ENCODE assay signal across 24 mouse cellular contexts in genomic region chr19:45827736-45828135, GRCm38 (mm10). TPM values are rescaled to one million over a fixed set of nuclear protein-coding genes. Genes with fewer than 3 reads are reported as not detected.
DNase-seq lines count a peak whose midpoint lies in the region; ATAC-seq and TF ChIP-seq lines count a peak whose summit lies in the region.
"Had no signal": no experiment of that assay in that cellular context is flagged by ENCODE, and none has a peak within 500 bp of the region (broad histone marks: within the 10 kb centered on the region; RNA-seq: fewer than 3 reads in every experiment).

No protein-coding gene starts in this region.

- H3K9me3 ChIP-seq in heart, postnatal 0 days (replicated peaks; ENCODE audit: control insufficient read depth, low read length): no peaks in the 10 kb centered on the region
- H3K9me3 ChIP-seq in heart, embryonic 10.5 days: no peaks in the 10 kb centered on the region
- H3K9me3 ChIP-seq in liver, postnatal 0 days (ENCODE audit: low read length): no peaks in the 10 kb centered on the region
- H3K9me3 ChIP-seq in liver, embryonic 11.5 days (ENCODE audit: control insufficient read depth, low read length): no peaks in the 10 kb centered on the region
- H3K9me3 ChIP-seq: embryonic facial prominence, embryonic 12.5 days; kidney, embryonic 15.5 days; neural tube, embryonic 13.5 days; stomach, embryonic 15.5 days had no signal

- H3K27me3 ChIP-seq in cerebellum, adult 2 months (ENCODE audit: control insufficient read depth, insufficient read depth, low read length): no peaks in the 10 kb centered on the region
- H3K27me3 ChIP-seq in heart, postnatal 0 days (ENCODE audit: control insufficient read depth, insufficient read depth, low read length): no peaks in the 10 kb centered on the region
- H3K27me3 ChIP-seq in heart, embryonic 10.5 days (ENCODE audit: insufficient read depth, poor library complexity, severe bottlenecking): no peaks in the 10 kb centered on the region
- no peaks in the 10 kb centered on the region for H3K27me3 ChIP-seq in liver, postnatal 0 days (ENCODE audit: insufficient read depth, low read length)
- H3K27me3 ChIP-seq in liver, embryonic 11.5 days (replicated peaks; ENCODE audit: control insufficient read depth, insufficient read depth, low read length): no peaks in the 10 kb centered on the region
- H3K27me3 ChIP-seq: embryonic facial prominence, embryonic 12.5 days; kidney, embryonic 15.5 days; liver, embryonic 12.5 days; neural tube, embryonic 13.5 days; stomach, embryonic 15.5 days had no signal

- no peak overlapping the region for H3K27ac ChIP-seq in cerebellum, adult 2 months (ENCODE audit: insufficient read depth, low read length)
- H3K27ac ChIP-seq in heart, postnatal 0 days (ENCODE audit: low read depth): peak overlapping the region; percentile 82
- no peak overlapping the region for H3K27ac ChIP-seq in heart, embryonic 10.5 days
- H3K27ac ChIP-seq in liver, postnatal 0 days (ENCODE audit: low read depth): no peak overlapping the region
- H3K27ac ChIP-seq in liver, embryonic 11.5 days (ENCODE audit: low read depth, low read length): no peak overlapping the region
- H3K27ac ChIP-seq: embryonic facial prominence, embryonic 12.5 days; kidney, embryonic 15.5 days; liver, embryonic 12.5 days; neural tube, embryonic 13.5 days; stomach, embryonic 15.5 days had no signal

- H3K4me3 ChIP-seq in cerebellum, adult 2 months (replicated peaks; ENCODE audit: insufficient read depth, low read depth, low read length): no peak overlapping the region
- H3K4me3 ChIP-seq in heart, postnatal 0 days (ENCODE audit: low read depth, low read length): no peak overlapping the region
- no peak overlapping the region for H3K4me3 ChIP-seq in heart, embryonic 10.5 days
- no peak overlapping the region for H3K4me3 ChIP-seq in liver, postnatal 0 days (ENCODE audit: low read depth, low read length)
- no peak overlapping the region for H3K4me3 ChIP-seq in liver, embryonic 11.5 days (ENCODE audit: low read depth, low read length)
- H3K4me3 ChIP-seq: embryonic facial prominence, embryonic 12.5 days; kidney, embryonic 15.5 days; liver, embryonic 12.5 days; myocyte; neural tube, embryonic 13.5 days; stomach, embryonic 15.5 days had no signal

- 97% methylated on average over 3 of the region's 3 CpGs for WGBS in cerebellum, adult 2 months
- WGBS in heart, postnatal 0 days: 95% methylated on average over 3 of the region's 3 CpGs
- 94% methylated on average over 3 of the region's 3 CpGs for WGBS in heart, embryonic 10.5 days
- 77% methylated on average over 3 of the region's 3 CpGs for WGBS in liver, postnatal 0 days (ENCODE audit: insufficient replicate concordance)
- 84% methylated on average over 3 of the region's 3 CpGs for WGBS in liver, embryonic 11.5 days

- TF ChIP-seq POLR2A in cerebellum, adult 2 months (IDR thresholded peaks at IDR 0.05; ENCODE audit: borderline replicate concordance, insufficient read depth, low read length): no peak

- ATAC-seq in heart, postnatal 0 days (ENCODE audit: insufficient read depth, low read depth): no peak
- ATAC-seq in liver, postnatal 0 days: no peak
- ATAC-seq in liver, embryonic 11.5 days (replicated peaks; ENCODE audit: low FRiP score): no peak
- ATAC-seq: hindbrain, embryonic 16.5 days; liver, embryonic 12.5 days had no signal

- no peak overlapping the region for H3K9ac ChIP-seq in heart, postnatal 0 days (replicated peaks; ENCODE audit: low read depth, low read length)
- H3K9ac ChIP-seq in liver, postnatal 0 days (replicated peaks): no peak overlapping the region
- H3K9ac ChIP-seq in liver, embryonic 11.5 days (ENCODE audit: low read depth, low read length): no peak overlapping the region
- H3K9ac ChIP-seq: embryonic facial prominence, embryonic 12.5 days; kidney, embryonic 15.5 days; liver, embryonic 12.5 days; lung, embryonic 14.5 days; neural tube, embryonic 13.5 days; stomach, embryonic 15.5 days had no signal

- TF ChIP-seq EP300 in heart, postnatal 0 days (IDR thresholded peaks at IDR 0.05; ENCODE audit: low read depth): no peak
- no peak for TF ChIP-seq EP300 in liver, postnatal 0 days (IDR thresholded peaks at IDR 0.05; ENCODE audit: low read depth)

- DNase-seq in cerebellum, adult 2 months: no peak
- DNase-seq in cerebellum, adult 9-10 months: no peak
- DNase-seq in heart, postnatal 0 days (ENCODE audit: low spot score): no peak
- no peak for DNase-seq in heart, embryonic 10.5 days (ENCODE audit: low spot score)
- DNase-seq in liver, postnatal 0 days: no peak
- no peak for DNase-seq in liver, embryonic 11.5 days (ENCODE audit: low spot score)
- DNase-seq in embryo, embryonic 11 days: no peak
- DNase-seq: adrenal gland, adult 2 months; cerebellum, adult 11 months; cerebellum, postnatal 14 days; kidney, adult 11 months; lung, embryonic 14.5 days; lung, postnatal 4 days; midbrain, embryonic 14.5 days; thymus, adult 18-20 months; thymus, postnatal 36 days had no signal

- no peaks in the 10 kb centered on the region for H3K36me3 ChIP-seq in heart, postnatal 0 days (replicated peaks; ENCODE audit: control insufficient read depth, insufficient read depth, low read length)
- peaks cover 6% of the 10 kb centered on the region; the same call in 1 of the 2 replicates for H3K36me3 ChIP-seq in heart, embryonic 10.5 days
- H3K36me3 ChIP-seq in liver, postnatal 0 days (replicated peaks; ENCODE audit: insufficient read depth, low read length): no peaks in the 10 kb centered on the region
- H3K36me3 ChIP-seq in liver, embryonic 11.5 days (ENCODE audit: control insufficient read depth, insufficient read depth, low read length): 0 out of 2 replicates have a peak, but pooled peaks cover 2% of the 10 kb centered on the region
- H3K36me3 ChIP-seq: stomach, embryonic 15.5 days had no signal

- H3K4me1 ChIP-seq in cerebellum, adult 2 months (ENCODE audit: control insufficient read depth, insufficient read depth, low read length): peaks cover 4% of the 10 kb centered on the region; the same call in 1 of the 2 replicates
- peaks cover 44% of the 10 kb centered on the region for H3K4me1 ChIP-seq in heart, postnatal 0 days (ENCODE audit: control insufficient read depth, insufficient read depth)
- H3K4me1 ChIP-seq in heart, embryonic 10.5 days: peaks cover 3% of the 10 kb centered on the region
- H3K4me1 ChIP-seq in liver, postnatal 0 days (ENCODE audit: insufficient read depth): no peaks in the 10 kb centered on the region; the same call in 1 of the 2 replicates
- no peaks in the 10 kb centered on the region for H3K4me1 ChIP-seq in liver, embryonic 11.5 days (replicated peaks; ENCODE audit: control insufficient read depth, insufficient read depth, low read length)
- H3K4me1 ChIP-seq: liver, embryonic 12.5 days; neural tube, embryonic 13.5 days had no signal

- 0 out of 2 replicates have a peak, but pooled peaks have one; percentile 6 for TF ChIP-seq CTCF in cerebellum, adult 2 months (IDR thresholded peaks at IDR 0.05; ENCODE audit: borderline replicate concordance, insufficient read depth, low read depth, low read length)
- peak; percentile 18 for TF ChIP-seq CTCF in heart, postnatal 0 days (IDR thresholded peaks at IDR 0.05; ENCODE audit: low read depth)
- TF ChIP-seq CTCF in liver, postnatal 0 days (IDR thresholded peaks at IDR 0.05; ENCODE audit: low read depth): peak; percentile 37

- no peak overlapping the region for H3K4me2 ChIP-seq in heart, postnatal 0 days (ENCODE audit: low read depth, low read length)
- no peak overlapping the region for H3K4me2 ChIP-seq in liver, postnatal 0 days (ENCODE audit: low read depth, low read length)
- no peak overlapping the region for H3K4me2 ChIP-seq in liver, embryonic 11.5 days
- H3K4me2 ChIP-seq: embryonic facial prominence, embryonic 12.5 days; kidney, embryonic 15.5 days; liver, embryonic 12.5 days; lung, embryonic 14.5 days; neural tube, embryonic 13.5 days; stomach, embryonic 15.5 days had no signal

RNA-seq across cellular contexts. Expression of gene Kcnip2, which starts 11.9 kb away (rescaled TPM):
- 9.5 and 10.8 TPM in 2 replicates for polyA plus RNA-seq in cerebellum, adult 2 months (2012; rRNA removed)
- 81.7 and 90.6 TPM in 2 replicates for total RNA-seq in heart, postnatal 0 days (2014; rRNA removed; ENCODE audit: low replicate concordance)
- polyA plus RNA-seq in heart, postnatal 0 days (2015; fragmentation: Nextera tagmentation; extraction: Ambion mirVana): 41.8 and 44.5 TPM in 2 replicates
- polyA plus RNA-seq in heart, embryonic 10.5 days (2016; fragmentation: Nextera tagmentation; extraction: Ambion mirVana): 0.35 and 0.53 TPM in 2 replicates
- 0.59 and 0.71 TPM in 2 replicates for polyA plus RNA-seq in liver, postnatal 0 days (2015; fragmentation: Nextera tagmentation; extraction: Ambion mirVana)
- polyA plus RNA-seq in liver, embryonic 11.5 days (2014; fragmentation: Nextera tagmentation; extraction: Ambion mirVana): 1.2 and 1.8 TPM in 2 replicates
- total RNA-seq: hematopoietic stem cell, adult 5-6 weeks had no signal

RNA-seq across cellular contexts. Expression of gene Mgea5, which starts 44.1 kb away (rescaled TPM):
- polyA plus RNA-seq in cerebellum, adult 2 months (2012; rRNA removed): 109 and 116 TPM in 2 replicates
- 75.8 and 84.5 TPM in 2 replicates for total RNA-seq in heart, postnatal 0 days (2014; rRNA removed; ENCODE audit: low replicate concordance)
- polyA plus RNA-seq in heart, postnatal 0 days (2015; fragmentation: Nextera tagmentation; extraction: Ambion mirVana): 19.9 and 21.1 TPM in 2 replicates
- 39.6 and 52.5 TPM in 2 replicates for polyA plus RNA-seq in heart, embryonic 10.5 days (2016; fragmentation: Nextera tagmentation; extraction: Ambion mirVana)
- polyA plus RNA-seq in liver, postnatal 0 days (2015; fragmentation: Nextera tagmentation; extraction: Ambion mirVana): 10.3 and 10.8 TPM in 2 replicates
- 38.9 and 39.7 TPM in 2 replicates for polyA plus RNA-seq in liver, embryonic 11.5 days (2014; fragmentation: Nextera tagmentation; extraction: Ambion mirVana)
